Mouse (Mus musculus) 416B (cell line): Measurements from ENCODE around the gene Gm28374.
"Not testable (repeated sequence)": the region's sequence is repeated elsewhere in the genome, so short reads cannot be mapped to it uniquely, and the experiment has no call there.

Experiments used
- DNase-seq: peaks from one replicate; pipeline ENCODE4 v3.0.0; 2011; ENCODE audit warnings: low read depth

Gm28374 gene

GRCm38 (mm10) chr19:6082156-6082555 lies at the start of gene Gm28374:
Gm28374 (minus strand) TSS chr19:6082256.
- DNase-seq, result no peak

- not testable (repeated sequence) for DNase-seq
These were observed 48.5 kb upstream of the Gm28374 start for GRCm38 (mm10) chr19:6130414-6131128.

- DNase-seq, result peak; percentile 99
These were observed 45.8 kb upstream of the Gm28374 start, which contains the start of gene Snx15 for GRCm38 (mm10) chr19:6127760-6128341. Snx15 (minus strand) TSS chr19:6128304.

- peak; percentile 67 for DNase-seq
These were observed 44.9 kb upstream of the Gm28374 start for GRCm38 (mm10) chr19:6126789-6127580.

GRCm38 (mm10) chr19:6126289-6126688 lies 44.2 kb upstream of the Gm28374 start:
- DNase-seq, result peak; percentile 86

GRCm38 (mm10) chr19:6124898-6125297 lies 42.8 kb upstream of the Gm28374 start:
- no peak for DNase-seq

- DNase-seq, result no peak
These were observed 41.3 kb upstream of the Gm28374 start for GRCm38 (mm10) chr19:6123330-6123729.

GRCm38 (mm10) chr19:6121761-6122160 lies 39.7 kb upstream of the Gm28374 start:
- DNase-seq, result no peak

GRCm38 (mm10) chr19:6118677-6119185 lies 36.7 kb upstream of the Gm28374 start:
- no peak for DNase-seq

GRCm38 (mm10) chr19:6117986-6118676 lies 36.1 kb upstream of the Gm28374 start, which contains the start of gene Sac3d1:
Sac3d1 (minus strand) TSS chr19:6118650.
- DNase-seq, result peak; percentile 95

- DNase-seq, result peak; percentile 50
These were observed 35.4 kb upstream of the Gm28374 start for GRCm38 (mm10) chr19:6117346-6117985.

GRCm38 (mm10) chr19:6116113-6116850 lies 34.2 kb upstream of the Gm28374 start:
- no peak for DNase-seq

- DNase-seq, result no peak
These were observed 31.1 kb upstream of the Gm28374 start for GRCm38 (mm10) chr19:6113116-6113515.

- no peak for DNase-seq
These were observed 23.5 kb upstream of the Gm28374 start, which contains the start of gene Naaladl1 for GRCm38 (mm10) chr19:6105586-6105985. Naaladl1 (plus strand) TSS chr19:6105782.

- DNase-seq, result no peak
These were observed 22.4 kb upstream of the Gm28374 start for GRCm38 (mm10) chr19:6104476-6104875.

- DNase-seq, result peak; percentile 15
These were observed 20.3 kb upstream of the Gm28374 start for GRCm38 (mm10) chr19:6102169-6102853.

- DNase-seq, result no peak
These were observed 19.1 kb upstream of the Gm28374 start for GRCm38 (mm10) chr19:6101186-6101585.

GRCm38 (mm10) chr19:6097847-6098246 lies 15.8 kb upstream of the Gm28374 start:
- DNase-seq, result no peak

- no peak for DNase-seq
These were observed 12.1 kb upstream of the Gm28374 start, which contains the start of gene AC131692.1 for GRCm38 (mm10) chr19:6094119-6094518. AC131692.1 (plus strand) TSS chr19:6094419.

GRCm38 (mm10) chr19:6088841-6089240 lies 6.8 kb upstream of the Gm28374 start:
- DNase-seq, result no peak
